Mouse (Mus musculus) common myeloid progenitor, adult 5-6 weeks (primary cell): ENCODE measurements around the gene Lurap1l. TPM values are rescaled to one million over a fixed set of nuclear protein-coding genes. Genes with fewer than 3 reads are reported as not detected.

ENCODE experiments used
- ATAC-seq: replicated peaks from 2 replicates; pipeline ENCODE4 v1.8.0; 2016; ENCODE audit warnings: low read depth, mild to moderate bottlenecking, moderate TSS enrichment, inconsistent platforms; ENCODE audit not compliant: poor library complexity, severe bottlenecking
- total RNA-seq: library from RNA; stranded (forward); fragments of 200-1000, 187-1606 nt; gene quantifications from 2 replicates; pipeline ENCODE4 v1.2.3, GENCODE M21; 2017

Lurap1l gene
- total RNA-seq, 1 experiment from 2014 or later, result not detected

DNA sequence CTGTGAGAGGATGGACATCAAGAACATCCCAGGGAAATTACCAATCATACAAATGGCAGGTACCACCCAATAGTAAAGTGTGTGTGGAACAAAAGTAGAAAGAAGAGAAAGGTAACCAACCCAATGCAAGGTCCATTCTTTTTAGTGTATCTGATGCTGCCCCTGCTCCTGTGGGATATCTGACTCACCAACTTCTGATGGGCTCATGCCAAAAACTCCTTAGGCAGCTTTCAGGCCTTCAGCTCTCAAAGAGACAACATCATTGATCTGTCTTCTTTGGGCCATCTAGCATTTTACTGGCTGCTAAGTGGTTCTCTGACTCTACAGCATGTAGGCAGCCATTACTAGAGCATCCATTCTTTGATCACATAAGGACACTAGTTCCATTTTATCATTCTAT is 63.5 kb downstream of the Lurap1l start:
- no peak for ATAC-seq

DNA sequence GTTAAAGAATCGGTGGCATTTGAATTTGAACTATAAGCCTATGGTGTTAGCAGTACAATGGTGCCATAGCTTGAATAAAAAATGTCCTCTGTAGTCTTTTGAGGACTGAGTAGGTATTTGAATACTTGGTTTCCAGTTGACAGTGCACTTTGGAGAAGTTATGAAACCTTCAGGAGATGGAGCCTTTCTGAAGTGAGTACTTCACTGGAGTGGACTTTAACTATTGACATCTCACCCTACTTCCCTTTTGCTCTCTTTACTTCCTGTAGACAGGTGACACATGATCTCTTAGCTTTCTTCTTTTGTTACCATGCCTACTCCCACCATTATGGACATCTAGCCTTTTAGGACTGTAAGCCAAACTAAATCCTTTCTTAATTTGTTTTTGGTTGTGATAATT is 80.4 kb downstream of the Lurap1l start:
- no peak for ATAC-seq

DNA sequence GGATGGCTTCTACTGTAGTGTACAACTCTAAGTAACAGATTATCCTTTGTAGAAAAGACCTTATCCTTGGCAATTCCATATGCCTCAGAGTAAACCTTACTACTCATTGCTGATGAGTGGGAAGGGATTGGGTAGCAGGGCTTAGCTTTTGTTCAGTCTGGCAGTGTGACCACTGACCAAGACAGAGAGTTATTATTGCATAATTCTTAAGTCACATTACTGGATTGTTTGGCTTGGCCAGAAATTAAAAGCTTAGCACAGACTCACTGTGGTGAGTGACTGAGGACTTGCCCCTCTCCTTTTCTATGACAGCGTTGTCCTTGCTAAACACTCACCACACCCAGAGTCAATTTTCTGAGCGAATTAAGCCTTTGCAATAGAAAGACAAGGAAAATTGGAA is 93.1 kb downstream of the Lurap1l start:
- ATAC-seq, result no peak

Other genes with a start within 250 kb of the Lurap1l start
- not detected in 2 replicates for gene Tyrp1, start 76.5 kb upstream of the Lurap1l start, total RNA-seq